Mouse (Mus musculus) CH12.LX (cell line): ENCODE measurements at regions not wholly inside any gene's neighbourhood (a gene's known extent, or its start where the extent isn't known, plus 50 kb on each side); places are given as distances from the start of the nearest gene placed in this dataset.

Source experiments
- DNase-seq: peaks from one replicate; pipeline ENCODE4 v3.0.0-alpha.2; 2013; ENCODE audit errors: extremely low read depth
- H3K27ac ChIP-seq: 2 replicates; pipeline ENCODE4 v1.5.1; 2012; ENCODE audit warnings: low read depth, mild to moderate bottlenecking, control low read depth, moderate library complexity; ENCODE audit not compliant: insufficient read depth
- H3K27me3 ChIP-seq: replicated peaks from 2 replicates; pipeline ENCODE3; 2012; ENCODE audit warnings: inconsistent platforms
- H3K36me3 ChIP-seq, 2 experiments: replicated peaks in 1 of 2; 2 replicates each; pipeline versions ENCODE3 to v1.6.1; 2012; ENCODE audit warnings: inconsistent platforms in 1 of 2, low read length in 1 of 2, mild to moderate bottlenecking in 1 of 2, mixed read lengths in 1 of 2, moderate library complexity in 1 of 2; ENCODE audit not compliant: control insufficient read depth in 1 of 2, insufficient read depth in 1 of 2
- H3K4me1 ChIP-seq, 2 experiments: 2 replicates each; pipeline ENCODE4 v1.6.1; 2012; ENCODE audit warnings: inconsistent platforms in 1 of 2, moderate library complexity in 1 of 2; ENCODE audit not compliant: insufficient read depth in 2 of 2, control insufficient read depth in 1 of 2
- H3K4me2 ChIP-seq: 2 replicates; pipeline ENCODE4 v1.6.1; 2012; ENCODE audit warnings: low read depth, mild to moderate bottlenecking, control low read depth; ENCODE audit not compliant: poor library complexity, insufficient read depth, severe bottlenecking
- H3K4me3 ChIP-seq, 3 experiments: fragments of 150-350 bp in 1 of 3; sonication (generic) in 1 of 3; replicated peaks in 1 of 3; 2 replicates each; pipeline versions ENCODE3 to v1.5.1; 2011 to 2012; ENCODE audit warnings: low read depth in 2 of 3, low read length in 2 of 3, mild to moderate bottlenecking in 2 of 3, moderate library complexity in 2 of 3, control low read depth in 1 of 3, improper control_type of control experiment in 1 of 3, inconsistent platforms in 1 of 3, mixed read lengths in 1 of 3; ENCODE audit not compliant: poor library complexity in 1 of 3
- H3K79me2 ChIP-seq: replicated peaks from 2 replicates; pipeline ENCODE4 v1.6.1; 2012; ENCODE audit warnings: mild to moderate bottlenecking, moderate library complexity; ENCODE audit not compliant: control insufficient read depth, poor library complexity, insufficient read depth, severe bottlenecking; ENCODE audit errors: extremely low read depth
- H3K9ac ChIP-seq: 2 replicates; pipeline ENCODE4 v1.6.1; 2012; ENCODE audit warnings: low read depth, mild to moderate bottlenecking, control low read depth, moderate library complexity; ENCODE audit not compliant: insufficient read depth
- H3K9me3 ChIP-seq: replicated peaks from 2 replicates; pipeline ENCODE3; 2012; ENCODE audit warnings: low read length, inconsistent platforms, mixed read lengths
- BHLHE40 ChIP-seq: IDR thresholded peaks from 2 replicates; pipeline ENCODE4 v1.6.1; 2011; ENCODE audit warnings: mild to moderate bottlenecking, low read depth, low read length, improper control_type of control experiment
- CHD1 ChIP-seq: IDR thresholded peaks from 2 replicates; pipeline ENCODE4 v1.6.1; 2012; ENCODE audit warnings: low read depth, low read length, improper control_type of control experiment, inconsistent platforms
- CHD2 ChIP-seq: IDR thresholded peaks from 2 replicates; pipeline ENCODE4 v1.6.1; 2011; ENCODE audit warnings: low read length, improper control_type of control experiment
- CTCF ChIP-seq, 2 experiments: IDR thresholded peaks in 1 of 2; conservative IDR thresholded peaks in 1 of 2; 2 replicates each; pipeline ENCODE4 v1.5.1; 2011 to 2012; ENCODE audit warnings: low read depth in 2 of 2, low read length in 2 of 2, improper control_type of control experiment in 1 of 2, inconsistent platforms in 1 of 2, mild to moderate bottlenecking in 1 of 2, moderate library complexity in 1 of 2
- E2F4 ChIP-seq: IDR thresholded peaks from 2 replicates; pipeline ENCODE4 v1.6.1; 2011; ENCODE audit warnings: low read depth, low read length, improper control_type of control experiment; ENCODE audit not compliant: insufficient replicate concordance
- ELF1 ChIP-seq: IDR thresholded peaks from 2 replicates; pipeline ENCODE4 v1.6.1; 2014; ENCODE audit warnings: low read depth, mild to moderate bottlenecking, inconsistent platforms, low read length, improper control_type of control experiment
- ETS1 ChIP-seq: conservative IDR thresholded peaks from 2 replicates; pipeline ENCODE4 v1.6.1; 2012; ENCODE audit warnings: low read depth, mild to moderate bottlenecking, inconsistent platforms, low read length, improper control_type of control experiment, moderate library complexity
- IRF4 ChIP-seq: IDR thresholded peaks from 2 replicates; pipeline ENCODE4 v1.6.1; 2014; ENCODE audit warnings: low read depth, mild to moderate bottlenecking, inconsistent platforms, low read length, improper control_type of control experiment
- JUND ChIP-seq: conservative IDR thresholded peaks from 2 replicates; pipeline ENCODE4 v1.6.1; 2011; ENCODE audit warnings: low read depth, low read length, improper control_type of control experiment
- MAFK ChIP-seq: IDR thresholded peaks from 2 replicates; pipeline ENCODE4 v1.6.1; 2011; ENCODE audit warnings: low read length, improper control_type of control experiment; ENCODE audit not compliant: insufficient replicate concordance
- MAX ChIP-seq: IDR thresholded peaks from 2 replicates; pipeline ENCODE4 v1.6.1; 2011; ENCODE audit warnings: low read length, improper control_type of control experiment
- MAZ ChIP-seq: IDR thresholded peaks from 2 replicates; pipeline ENCODE4 v1.6.1; 2012; ENCODE audit warnings: low read depth, mild to moderate bottlenecking, inconsistent platforms, low read length, improper control_type of control experiment, moderate library complexity
- MEF2A ChIP-seq: IDR thresholded peaks from 2 replicates; pipeline ENCODE4 v1.6.1; 2014; ENCODE audit warnings: low read depth, mild to moderate bottlenecking, inconsistent platforms, low read length, improper control_type of control experiment, borderline replicate concordance
- NRF1 ChIP-seq: IDR thresholded peaks from 2 replicates; pipeline ENCODE4 v1.6.1; 2014; ENCODE audit warnings: low read depth, mild to moderate bottlenecking, inconsistent platforms, low read length, improper control_type of control experiment, moderate library complexity
- POLR2A ChIP-seq: IDR thresholded peaks from 2 replicates; pipeline ENCODE4 v1.6.1; 2011; ENCODE audit warnings: low read depth, mild to moderate bottlenecking, improper control_type of control experiment, low read length
- POLR2AphosphoS2 ChIP-seq: IDR thresholded peaks from 2 replicates; pipeline ENCODE4 v1.6.1; 2011; ENCODE audit warnings: low read depth, low read length, improper control_type of control experiment
- RCOR1 ChIP-seq: conservative IDR thresholded peaks from 2 replicates; pipeline ENCODE4 v1.6.1; 2012; ENCODE audit warnings: low read depth, mild to moderate bottlenecking, inconsistent platforms, low read length, improper control_type of control experiment
- SIN3A ChIP-seq: IDR thresholded peaks from 2 replicates; pipeline ENCODE4 v1.6.1; 2012; ENCODE audit warnings: low read length, improper control_type of control experiment, inconsistent platforms
- TBP ChIP-seq: conservative IDR thresholded peaks from 2 replicates; pipeline ENCODE4 v1.6.1; 2011; ENCODE audit warnings: low read depth, low read length, improper control_type of control experiment
- UBTF ChIP-seq: IDR thresholded peaks from 2 replicates; pipeline ENCODE4 v1.6.1; 2012; ENCODE audit warnings: low read depth, mild to moderate bottlenecking, inconsistent platforms, low read length, improper control_type of control experiment, moderate library complexity
- USF2 ChIP-seq: conservative IDR thresholded peaks from 2 replicates; pipeline ENCODE4 v1.6.1; 2011; ENCODE audit warnings: low read depth, low read length, improper control_type of control experiment
- ZC3H11A ChIP-seq: IDR thresholded peaks from 2 replicates; pipeline ENCODE4 v1.6.1; 2012; ENCODE audit warnings: low read depth, mild to moderate bottlenecking, inconsistent platforms, low read length, improper control_type of control experiment
- ZMIZ1 ChIP-seq: IDR thresholded peaks from 2 replicates; pipeline ENCODE4 v1.6.1; 2012; ENCODE audit warnings: low read depth, mild to moderate bottlenecking, inconsistent platforms, low read length, improper control_type of control experiment
- dilution Hi-C: fragments of 300-500 bp; cut with MboI; formaldehyde crosslinking; loops from 2 replicates; pipeline ENCODE4 v1.14.3; 2020; ENCODE audit warnings: low sequenced_read_pairs; ENCODE audit not compliant: extremely low pct_unique_long_range_greater_than_20kb, extremely low pct_ligation_motif_present
- in situ Hi-C: fragments of 300-500 bp; cut with MboI; formaldehyde crosslinking; loops from 3 replicates; pipeline ENCODE4 v1.14.3; 2019; ENCODE audit warnings: low sequenced_read_pairs, low pct_ligation_motif_present, low pct_unique_long_range_greater_than_20kb, mixed read lengths

GRCm38 (mm10) chr7:111179401-111180271, 96.8 kb upstream of the Eif4g2 start:
- H3K27ac ChIP-seq = no peak overlapping the region
- no peaks in the 10 kb centered on the region for H3K36me3 ChIP-seq
- DNase-seq = no peak
- H3K27me3 ChIP-seq = no peaks in the 10 kb centered on the region
- H3K9me3 ChIP-seq = no peaks in the 10 kb centered on the region
- no peaks in the 10 kb centered on the region for H3K79me2 ChIP-seq
- no peak overlapping the region for H3K4me3 ChIP-seq
- dilution Hi-C loops = no loop called here
- in situ Hi-C loops = loop anchor here (25.0 kb wide), 1 partner anchor 783 kb away; no protein-coding TSS in a partner anchor
- no peak overlapping the region for H3K9ac ChIP-seq
- H3K4me2 ChIP-seq = no peak overlapping the region
- TF ChIP-seq POLR2A (no peak), CHD1 (no peak), NRF1 (no peak), MAZ (no peak), RCOR1 (no peak), CHD2 (no peak), MAX (no peak), E2F4 (no peak), POLR2AphosphoS2 (no peak), JUND (no peak), BHLHE40 (no peak), MEF2A (no peak), ZMIZ1 (no peak), ETS1 (no peak), SIN3A (no peak), UBTF (no peak), ELF1 (no peak), CTCF (conservative IDR thresholded peaks at IDR 0.05 in 1 of 2, IDR thresholded peaks at IDR 0.05 in 1 of 2; ENCODE audit: low read depth in 2 of 2, low read length in 2 of 2) (no peak)
- TF ChIP-seq, all 38 proteins: peak for 0
- H3K4me1 ChIP-seq = no peaks in the 10 kb centered on the region; a peak in 1 of 4 replicates

GRCm38 (mm10) chr7:111174393-111175124, 91.7 kb upstream of the Eif4g2 start:
- Histone ChIP-seq H3K79me2 (no peaks in the 10 kb centered on the region), H3K9ac (no peak overlapping the region), H3K27me3 (no peaks in the 10 kb centered on the region), H3K36me3 (no peaks in the 10 kb centered on the region), H3K4me2 (no peak overlapping the region), H3K4me3 (no peak overlapping the region), H3K27ac (no peak overlapping the region), H3K4me1 (peaks cover 2 to 4% of the 10 kb centered on the region in 2 experiments; a peak in 2 of 4 replicates), H3K9me3 (no peaks in the 10 kb centered on the region)
- in situ Hi-C loops = loop anchor here (25.0 kb wide), 1 partner anchor 788 kb away; no protein-coding TSS in a partner anchor
- TF ChIP-seq MAZ (no peak), IRF4 (no peak), POLR2A (no peak), TBP (no peak), USF2 (no peak), ZC3H11A (no peak), ZMIZ1 (no peak), MAFK (no peak)
- dilution Hi-C loops = no loop called here
- no peak for DNase-seq
